Mouse (Mus musculus) embryonic stem cell, embryonic (primary cell): ENCODE data around the gene Eif6.

Source experiments
- CTCF ChIA-PET, 4 experiments: fragments of 300-600 bp in 2 of 4; fragments of 350-600 bp in 2 of 4; sonication (Branson Sonifier 250); formaldehyde crosslinking; loops; one replicate each; lab custom pipeline; 2022; ENCODE audit warnings: inconsistent platforms in 2 of 4; lab: Charles Lee
- POLR2A ChIA-PET, 4 experiments: fragments of 300-600 bp in 2 of 4; fragments of 350-600 bp in 2 of 4; sonication (Branson Sonifier 250); formaldehyde crosslinking; loops; one replicate each; lab custom pipeline; 2022; ENCODE audit warnings: antibody characterized with exemption in 4 of 4, inconsistent platforms in 1 of 4; lab: Charles Lee

The Eif6 gene

GRCm38 (mm10) chr2:155812637-155813036 is 14.1 kb downstream of the Eif6 start:
- ChIA-PET CTCF (interaction anchor here in 3 of 4 experiments (0.6 to 1.6 kb wide), 6 partner anchors 10 to 324 kb away, joined by 3 to 5 read pairs (median 4); no protein-coding TSS in a partner anchor), POLR2A (interaction anchor here in 1 of 4 experiments (0.9 to 1.8 kb wide), 3 partner anchors 11 to 263 kb away, joined by 3 to 4 read pairs (median 4); no protein-coding TSS in a partner anchor)

- ChIA-PET CTCF (interaction anchor here in 3 of 4 experiments (0.6 to 1.6 kb wide), 7 partner anchors 9 to 323 kb away, joined by 3 to 5 read pairs (median 4); no protein-coding TSS in a partner anchor), POLR2A (interaction anchor here in 1 of 4 experiments (1.2 to 3.3 kb wide), 2 partner anchors 8 to 19 kb away, joined by 3 to 16 read pairs; partner anchors contain the start of gene BC029722)
Observed at GRCm38 (mm10) chr2:155811821-155812396, 14.8 kb downstream of the Eif6 start.

GRCm38 (mm10) chr2:155809620-155810019 is 17.1 kb downstream of the Eif6 start:
- CTCF ChIA-PET: interaction anchor here (0.9 to 1.7 kb wide), 5 partner anchors 39 to 182 kb away, joined by 3 to 4 read pairs (median 4); no protein-coding TSS in a partner anchor
- POLR2A ChIA-PET: interaction anchor here in 3 of 4 experiments (0.7 to 3.3 kb wide), 9 partner anchors 9 to 302 kb away, joined by 3 to 16 read pairs (median 4); partner anchors contain the start of genes BC029722 (in 2 of the 3), Cep250 (in 1 of the 3), Cpne1 (in 1 of the 3) and Eif6 (in 1 of the 3)

GRCm38 (mm10) chr2:155807408-155807807 is 19.3 kb downstream of the Eif6 start:
- ChIA-PET CTCF (interaction anchor here in 2 of 4 experiments (1.1 to 1.2 kb wide), 2 partner anchors 13 to 139 kb away, joined by 3 to 4 read pairs; no protein-coding TSS in a partner anchor), POLR2A (interaction anchor here in 3 of 4 experiments (0.6 to 2.3 kb wide), 3 partner anchors 11 to 356 kb away, joined by 3 to 6 read pairs (median 4); partner anchors contain the start of gene BC029722 (in 1 of the 3))

GRCm38 (mm10) chr2:155806548-155806947 is 20.2 kb downstream of the Eif6 start:
- POLR2A ChIA-PET: interaction anchor here in 2 of 4 experiments (0.7 to 1.0 kb wide), 2 partner anchors 20 to 151 kb away, joined by 3 read pairs; partner anchors contain the start of gene Eif6 (in 1 of the 2)
- CTCF ChIA-PET: no interaction called here

- POLR2A ChIA-PET: interaction anchor here in 1 of 4 experiments (1.0 to 1.4 kb wide), 2 partner anchors 13 to 21 kb away, joined by 3 to 4 read pairs; partner anchors contain the start of genes BC029722 and Eif6
- CTCF ChIA-PET: no interaction called here
Observed at GRCm38 (mm10) chr2:155805925-155806255, 20.8 kb downstream of the Eif6 start.

GRCm38 (mm10) chr2:155805231-155805924 is 21.3 kb downstream of the Eif6 start:
- ChIA-PET POLR2A (interaction anchor here in 1 of 4 experiments (0.9 to 1.4 kb wide), 3 partner anchors 14 to 156 kb away, joined by 3 to 4 read pairs (median 3); partner anchors contain the start of genes BC029722 and Eif6), CTCF (no interaction called here)

- POLR2A ChIA-PET: interaction anchor here in 1 of 4 experiments (0.9 kb wide), 1 partner anchor 155 kb away, joined by 3 read pairs; no protein-coding TSS in a partner anchor
- CTCF ChIA-PET: interaction anchor here in 1 of 4 experiments (1.5 kb wide), 1 partner anchor 23 kb away, joined by 4 read pairs; no protein-coding TSS in a partner anchor
Observed at GRCm38 (mm10) chr2:155804053-155804452, 22.7 kb downstream of the Eif6 start.

GRCm38 (mm10) chr2:155802761-155803160 is 24.0 kb downstream of the Eif6 start:
- ChIA-PET POLR2A (interaction anchor here in 1 of 4 experiments (1.0 kb wide), 1 partner anchor 50 kb away, joined by 3 read pairs; no protein-coding TSS in a partner anchor), CTCF (interaction anchor here (0.5 to 1.3 kb wide), 26 partner anchors 9 to 383 kb away, joined by 3 to 9 read pairs (median 3); partner anchors contain the start of genes Nfs1 (in 1 of the 4), Romo1 (in 1 of the 4) and Spag4 (in 1 of the 4))

GRCm38 (mm10) chr2:155798613-155799012 is 28.1 kb downstream of the Eif6 start:
- POLR2A ChIA-PET: interaction anchor here in 3 of 4 experiments (0.6 to 0.9 kb wide), 3 partner anchors 27 to 508 kb away, joined by 3 to 7 read pairs (median 3); no protein-coding TSS in a partner anchor
- CTCF ChIA-PET: no interaction called here

GRCm38 (mm10) chr2:155794674-155795445 is 31.9 kb downstream of the Eif6 start:
- ChIA-PET CTCF (interaction anchor here in 1 of 4 experiments (0.6 to 1.0 kb wide), 2 partner anchors 277 to 653 kb away, joined by 3 read pairs; partner anchors contain the start of genes Acss2 and Ggt7), POLR2A (interaction anchor here in 1 of 4 experiments (1.5 kb wide), 1 partner anchor 13 kb away, joined by 3 read pairs; no protein-coding TSS in a partner anchor)

- ChIA-PET POLR2A (interaction anchor here in 3 of 4 experiments (0.6 to 1.3 kb wide), 8 partner anchors 12 to 394 kb away, joined by 3 to 5 read pairs (median 3); partner anchors contain the start of gene Cep250 (in 2 of the 3)), CTCF (interaction anchor here (0.5 to 1.3 kb wide), 6 partner anchors 10 to 711 kb away, joined by 3 to 7 read pairs (median 3); no protein-coding TSS in a partner anchor)
Observed at GRCm38 (mm10) chr2:155792899-155793298, 33.8 kb downstream of the Eif6 start.

GRCm38 (mm10) chr2:155787949-155788931 is 38.5 kb downstream of the Eif6 start:
- ChIA-PET POLR2A (interaction anchor here in 1 of 4 experiments (0.7 kb wide), 1 partner anchor 310 kb away, joined by 4 read pairs; no protein-coding TSS in a partner anchor), CTCF (interaction anchor here in 1 of 4 experiments (0.5 to 1.2 kb wide), 2 partner anchors 9 to 15 kb away, joined by 3 read pairs; no protein-coding TSS in a partner anchor)

- POLR2A ChIA-PET: no interaction called here
- CTCF ChIA-PET: interaction anchor here in 1 of 4 experiments (1.2 kb wide), 1 partner anchor 11 kb away, joined by 3 read pairs; no protein-coding TSS in a partner anchor
Observed at GRCm38 (mm10) chr2:155786905-155787304, 39.8 kb downstream of the Eif6 start.

GRCm38 (mm10) chr2:155784534-155784933 is 42.2 kb downstream of the Eif6 start:
- CTCF ChIA-PET: interaction anchor here in 2 of 4 experiments (1.1 to 1.5 kb wide), 2 partner anchors 19 to 29 kb away, joined by 3 to 4 read pairs; no protein-coding TSS in a partner anchor
- POLR2A ChIA-PET: interaction anchor here in 1 of 4 experiments (1.5 kb wide), 1 partner anchor 8 kb away, joined by 5 read pairs; no protein-coding TSS in a partner anchor

- POLR2A ChIA-PET: no interaction called here
- CTCF ChIA-PET: no interaction called here
Observed at GRCm38 (mm10) chr2:155779506-155779905, 47.2 kb downstream of the Eif6 start.
